Mouse (Mus musculus): ENCODE results near the gene Spsb4. TPM values are rescaled to one million over a fixed set of nuclear protein-coding genes. Genes with fewer than 3 reads are reported as not detected.

Spsb4 gene
- total and polyA plus RNA-seq, 2 experiments: 1.5 to 3.5 TPM

DNA sequence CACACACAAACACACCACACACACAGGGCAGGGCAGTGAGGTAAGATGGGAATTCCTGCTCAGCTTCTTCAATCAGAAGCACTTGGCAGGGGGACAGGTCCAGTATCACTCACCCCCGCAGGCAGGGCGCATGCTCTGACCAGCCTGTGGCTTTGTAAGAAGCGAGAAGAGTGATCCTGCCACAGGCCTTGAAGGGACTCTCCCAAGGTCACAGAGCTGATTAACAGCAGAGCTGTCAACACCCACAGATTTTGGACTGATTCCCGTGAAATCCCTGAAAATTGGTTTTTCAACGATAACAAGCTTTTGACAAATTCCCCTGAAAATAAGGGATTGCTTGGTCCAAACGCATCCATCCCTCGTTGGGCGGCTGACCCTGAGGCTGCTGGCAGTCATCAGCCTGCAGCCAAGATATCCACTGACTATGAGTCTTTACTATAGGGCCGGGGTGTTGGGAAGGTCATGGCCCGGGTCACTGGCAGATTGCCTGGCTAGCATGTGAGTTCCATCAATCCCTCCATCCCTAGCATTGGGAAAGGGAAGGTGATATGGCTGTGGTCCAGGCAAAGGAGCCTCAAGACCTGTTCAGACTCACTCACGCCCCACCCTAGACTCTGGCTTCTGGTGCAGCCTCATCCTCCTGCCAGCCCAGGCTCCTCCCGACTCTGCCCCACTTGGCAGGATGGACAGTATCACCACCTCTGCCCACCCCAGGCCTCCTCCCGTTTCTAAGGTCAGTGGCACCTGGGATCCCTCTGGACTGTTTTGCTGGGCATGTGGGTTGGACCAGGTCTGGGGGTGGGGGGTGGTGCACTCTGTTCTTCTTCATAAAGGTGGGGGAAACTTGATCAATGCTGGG is 41.1 kb downstream of the Spsb4 start:
- TF ChIP-seq CTCF (IDR thresholded peaks at IDR 0.05; ENCODE audit: low read depth, low read length) (no peak), POLR2A (IDR thresholded peaks at IDR 0.05; ENCODE audit: extremely low read depth, insufficient read depth, low read length) (no peak)
- no peaks in the 10 kb centered on the region for H3K27me3 ChIP-seq (ENCODE audit: control insufficient read depth, insufficient read depth, low read length)
- 35% methylated on average over 13 of the region's 13 CpGs for WGBS
- no peaks in the 10 kb centered on the region for H3K36me3 ChIP-seq (ENCODE audit: control insufficient read depth, insufficient read depth, low read length)
- H3K4me3 ChIP-seq (ENCODE audit: insufficient read depth, low read depth, low read length): no peak overlapping the region
- no peak overlapping the region for H3K9ac ChIP-seq (ENCODE audit: low read depth, low read length)
- H3K79me2 ChIP-seq (ENCODE audit: control insufficient read depth, insufficient read depth, low read length): no peaks in the 10 kb centered on the region
- peaks cover 20% of the 10 kb centered on the region for H3K4me1 ChIP-seq (ENCODE audit: control insufficient read depth, insufficient read depth, low read length)
- DNase-seq (ENCODE audit: extremely low read depth, low read depth, low spot score): peak; percentile 47
- no peak overlapping the region for H3K27ac ChIP-seq (replicated peaks; ENCODE audit: insufficient read depth, low read depth, low read length)

DNA sequence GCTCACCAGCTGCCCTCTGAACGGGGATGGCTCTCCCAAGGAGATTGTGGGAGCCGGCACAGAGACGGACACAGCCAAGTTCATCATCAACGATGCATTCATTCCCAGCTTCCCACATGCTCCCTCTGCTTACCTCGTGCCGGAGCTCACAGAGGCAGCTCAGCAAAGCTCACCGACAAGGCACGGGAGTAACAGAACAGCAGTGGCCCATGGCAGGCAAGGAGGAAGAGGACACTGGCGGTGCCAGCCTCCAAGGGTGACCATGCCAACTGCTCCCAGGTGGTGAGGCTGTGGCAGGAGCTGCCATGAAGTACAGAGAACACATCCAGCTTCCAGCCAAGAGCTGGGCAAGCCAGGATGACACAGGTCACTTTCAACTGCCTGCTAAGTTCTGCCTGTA is 45.6 kb downstream of the Spsb4 start:
- H3K4me3 ChIP-seq (ENCODE audit: insufficient read depth, low read depth, low read length): no peak overlapping the region
- WGBS: 87% methylated on average over 9 of the region's 9 CpGs

DNA sequence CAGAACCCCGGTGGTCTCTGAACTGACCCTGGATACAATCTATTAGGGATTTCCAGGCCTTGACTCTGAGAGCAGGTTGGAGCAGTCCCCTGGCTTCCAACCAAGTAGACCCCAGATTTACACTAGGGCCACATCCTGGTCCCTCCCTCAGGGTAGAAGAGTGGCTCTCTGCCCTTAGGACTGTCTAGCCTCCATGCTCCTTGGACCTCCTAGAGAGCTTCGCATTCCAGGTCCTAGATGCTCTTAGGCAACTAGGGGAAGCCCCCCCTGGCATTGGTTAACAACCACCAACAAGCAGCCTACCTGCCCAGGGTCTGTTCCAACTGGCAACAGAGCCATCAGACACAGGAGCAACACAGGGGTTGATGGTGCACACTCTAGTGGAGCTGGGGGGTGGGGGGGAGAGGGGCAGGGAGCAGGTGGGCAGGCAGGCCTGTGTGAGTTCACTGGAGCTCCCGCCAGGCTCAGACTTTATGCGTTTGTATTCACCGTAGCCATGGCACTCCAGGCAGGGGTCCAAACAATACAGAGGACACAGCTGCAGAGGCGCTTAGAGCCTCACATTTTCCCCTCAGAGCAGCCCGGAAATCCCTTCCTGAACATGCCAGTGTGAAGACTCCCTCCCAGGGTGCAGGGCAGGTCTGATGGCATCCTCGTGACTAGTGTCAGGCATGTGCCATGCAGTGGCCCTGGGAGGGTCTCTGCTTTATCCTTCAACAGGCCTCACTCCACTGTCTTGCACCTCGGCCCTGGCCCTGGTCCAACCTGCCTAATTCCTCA is 46.8 kb downstream of the Spsb4 start:
- H3K79me2 ChIP-seq (ENCODE audit: control insufficient read depth, insufficient read depth, low read length): no peaks in the 10 kb centered on the region
- no peak overlapping the region for H3K27ac ChIP-seq (replicated peaks; ENCODE audit: insufficient read depth, low read depth, low read length)
- no peak for DNase-seq (ENCODE audit: extremely low read depth, low read depth, low spot score)
- H3K9ac ChIP-seq (ENCODE audit: low read depth, low read length): no peak overlapping the region
- H3K4me1 ChIP-seq (ENCODE audit: control insufficient read depth, insufficient read depth, low read length): peaks cover 11% of the 10 kb centered on the region
- H3K36me3 ChIP-seq (ENCODE audit: control insufficient read depth, insufficient read depth, low read length): no peaks in the 10 kb centered on the region
- TF ChIP-seq POLR2A (IDR thresholded peaks at IDR 0.05; ENCODE audit: extremely low read depth, insufficient read depth, low read length) (no peak), CTCF (IDR thresholded peaks at IDR 0.05; ENCODE audit: low read depth, low read length) (no peak)
- WGBS: 86% methylated on average over 9 of the region's 9 CpGs
- H3K4me3 ChIP-seq (ENCODE audit: insufficient read depth, low read depth, low read length): no peak overlapping the region
- no peaks in the 10 kb centered on the region for H3K27me3 ChIP-seq (ENCODE audit: control insufficient read depth, insufficient read depth, low read length)

More for the DNA sequence above, 45.6 kb downstream of the Spsb4 start:
- Histone ChIP-seq H3K36me3 (ENCODE audit: control insufficient read depth, insufficient read depth, low read length) (no peaks in the 10 kb centered on the region), H3K27ac (replicated peaks; ENCODE audit: insufficient read depth, low read depth, low read length) (no peak overlapping the region), H3K27me3 (ENCODE audit: control insufficient read depth, insufficient read depth, low read length) (no peaks in the 10 kb centered on the region), H3K4me1 (ENCODE audit: control insufficient read depth, insufficient read depth, low read length) (peaks cover 10% of the 10 kb centered on the region), H3K9ac (ENCODE audit: low read depth, low read length) (no peak overlapping the region), H3K79me2 (ENCODE audit: control insufficient read depth, insufficient read depth, low read length) (no peaks in the 10 kb centered on the region)
- no peak for TF ChIP-seq CTCF (IDR thresholded peaks at IDR 0.05; ENCODE audit: low read depth, low read length)
- no peak for TF ChIP-seq POLR2A (IDR thresholded peaks at IDR 0.05; ENCODE audit: extremely low read depth, insufficient read depth, low read length)
- DNase-seq (ENCODE audit: extremely low read depth, low read depth, low spot score): peak; percentile 76

- TF ChIP-seq CTCF (IDR thresholded peaks at IDR 0.05; ENCODE audit: low read depth, low read length) (no peak), POLR2A (IDR thresholded peaks at IDR 0.05; ENCODE audit: extremely low read depth, insufficient read depth, low read length) (no peak)
- peaks cover 23% of the 10 kb centered on the region for H3K4me1 ChIP-seq (ENCODE audit: control insufficient read depth, insufficient read depth, low read length)
These were observed 51.1 kb downstream of the Spsb4 start for GRCm38 (mm10) chr9:96967516-96967915.

GRCm38 (mm10) chr9:96966465-96966864 is 52.2 kb downstream of the Spsb4 start:
- Histone ChIP-seq H3K27ac (replicated peaks; ENCODE audit: insufficient read depth, low read depth, low read length) (peak overlapping the region; percentile 97), H3K27me3 (ENCODE audit: control insufficient read depth, insufficient read depth, low read length) (no peaks in the 10 kb centered on the region), H3K4me1 (ENCODE audit: control insufficient read depth, insufficient read depth, low read length) (peaks cover 23% of the 10 kb centered on the region), H3K9ac (ENCODE audit: low read depth, low read length) (peak overlapping the region; percentile 78), H3K36me3 (ENCODE audit: control insufficient read depth, insufficient read depth, low read length) (no peaks in the 10 kb centered on the region), H3K79me2 (ENCODE audit: control insufficient read depth, insufficient read depth, low read length) (peaks cover 7% of the 10 kb centered on the region; the same call in 1 of the 2 replicates), H3K4me3 (ENCODE audit: insufficient read depth, low read depth, low read length) (peak overlapping the region; percentile 52)
- 25% methylated on average over 7 of the region's 7 CpGs for WGBS
- DNase-seq (ENCODE audit: extremely low read depth, low read depth, low spot score): peak; percentile 97
- TF ChIP-seq CTCF (IDR thresholded peaks at IDR 0.05; ENCODE audit: low read depth, low read length) (no peak), POLR2A (IDR thresholded peaks at IDR 0.05; ENCODE audit: extremely low read depth, insufficient read depth, low read length) (no peak)

More at GRCm38 (mm10) chr9:96967516-96967915, 51.1 kb downstream of the Spsb4 start:
- Histone ChIP-seq H3K4me3 (ENCODE audit: insufficient read depth, low read depth, low read length) (no peak overlapping the region), H3K36me3 (ENCODE audit: control insufficient read depth, insufficient read depth, low read length) (no peaks in the 10 kb centered on the region), H3K27me3 (ENCODE audit: control insufficient read depth, insufficient read depth, low read length) (no peaks in the 10 kb centered on the region), H3K9ac (ENCODE audit: low read depth, low read length) (no peak overlapping the region), H3K79me2 (ENCODE audit: control insufficient read depth, insufficient read depth, low read length) (peaks cover 7% of the 10 kb centered on the region; the same call in 1 of the 2 replicates), H3K27ac (replicated peaks; ENCODE audit: insufficient read depth, low read depth, low read length) (peak overlapping the region; percentile 89)
- 14% methylated on average over 1 of the region's 1 CpGs for WGBS
- DNase-seq (ENCODE audit: extremely low read depth, low read depth, low spot score): peak; percentile 98
